Mouse (Mus musculus) limb, embryonic 14.5 days (tissue): ENCODE data around the gene Gm10644. TPM values are rescaled to one million over a fixed set of nuclear protein-coding genes. Genes with fewer than 3 reads are reported as not detected.
A peak's percentile ranks its signal among the peaks of the same experiment; 100 is the strongest.

Source experiments
- ATAC-seq: fragments of 200-750 bp; cut with Nextera tagmentation; 2 replicates; pipeline ENCODE4 v1.8.0; 2017; ENCODE audit warnings: low read depth, moderate number of reproducible peaks, moderate TSS enrichment; ENCODE audit not compliant: low FRiP score
- DNase-seq: peaks from one replicate; pipeline ENCODE4 v3.0.0-alpha.2; 2015; ENCODE audit warnings: low spot score
- H3K27ac ChIP-seq: fragments of 300-500 bp; sonication (generic); replicated peaks from 2 replicates; pipeline ENCODE4 v1.5.1; 2014; ENCODE audit warnings: low read depth, mild to moderate bottlenecking, low read length, moderate library complexity, mixed read lengths
- H3K27me3 ChIP-seq: fragments of 300-500 bp; sonication (generic); 2 replicates; pipeline ENCODE4 v1.6.1; 2014; ENCODE audit warnings: low read length, mixed read lengths; ENCODE audit not compliant: control insufficient read depth, insufficient read depth
- H3K36me3 ChIP-seq: fragments of 300-500 bp; sonication (generic); 2 replicates; pipeline ENCODE4 v1.6.1; 2014; ENCODE audit warnings: mild to moderate bottlenecking, low read length, moderate library complexity, mixed read lengths; ENCODE audit not compliant: control insufficient read depth, insufficient read depth
- H3K4me1 ChIP-seq: fragments of 300-500 bp; sonication (generic); 2 replicates; pipeline ENCODE4 v1.6.1; 2014; ENCODE audit warnings: antibody characterized with exemption, low read length, mixed read lengths; ENCODE audit not compliant: control insufficient read depth, insufficient read depth
- H3K4me2 ChIP-seq: fragments of 300-500 bp; sonication (generic); replicated peaks from 2 replicates; pipeline ENCODE4 v1.6.1; 2014; ENCODE audit warnings: low read depth, mild to moderate bottlenecking, low read length, moderate library complexity; ENCODE audit not compliant: severe bottlenecking
- H3K4me3 ChIP-seq: fragments of 300-500 bp; sonication (generic); replicated peaks from 2 replicates; pipeline ENCODE4 v1.5.1; 2014; ENCODE audit warnings: low read length
- H3K9ac ChIP-seq: fragments of 300-500 bp; sonication (generic); 2 replicates; pipeline ENCODE4 v1.6.1; 2014; ENCODE audit warnings: mild to moderate bottlenecking, low read depth, low read length, moderate library complexity; ENCODE audit not compliant: severe bottlenecking
- H3K9me3 ChIP-seq: fragments of 300-500 bp; sonication (generic); 2 replicates; pipeline ENCODE4 v1.6.1; 2016; ENCODE audit warnings: low read length; ENCODE audit not compliant: control insufficient read depth
- POLR2A ChIP-seq: fragments of 200-500 bp; IDR thresholded peaks from 2 replicates; pipeline ENCODE4 v1.8.0; 2012; ENCODE audit warnings: inconsistent platforms, mild to moderate bottlenecking, moderate library complexity, borderline replicate concordance; ENCODE audit not compliant: insufficient read depth, insufficient read length; ENCODE audit errors: extremely low read depth
- WGBS: fragments of 180-500 bp; shearing (Covaris S2); extraction: QIAGEN DNeasy Blood & Tissue Kit; methylation state at CpG from one replicate; pipeline ENCODE4 v1.1.7; 2014; 5-methylcytosine and 5-hydroxymethylcytosine counted together
- polyA plus RNA-seq, 2 experiments: library from polyadenylated mRNA; depleted of rRNA in 1 of 2; stranded (reverse) in 1 of 2; unstranded in 1 of 2; fragments of >200 nt; fragmentation: Nextera tagmentation in 1 of 2; extraction: Ambion mirVana in 1 of 2; gene quantifications; 2 replicates each; pipeline versions ENCODE4 v1.2.1 to v1.2.3; 2012 to 2014

Gm10644 gene
- polyA plus RNA-seq, 2 experiments, result 0.48 to 0.63 TPM

DNA sequence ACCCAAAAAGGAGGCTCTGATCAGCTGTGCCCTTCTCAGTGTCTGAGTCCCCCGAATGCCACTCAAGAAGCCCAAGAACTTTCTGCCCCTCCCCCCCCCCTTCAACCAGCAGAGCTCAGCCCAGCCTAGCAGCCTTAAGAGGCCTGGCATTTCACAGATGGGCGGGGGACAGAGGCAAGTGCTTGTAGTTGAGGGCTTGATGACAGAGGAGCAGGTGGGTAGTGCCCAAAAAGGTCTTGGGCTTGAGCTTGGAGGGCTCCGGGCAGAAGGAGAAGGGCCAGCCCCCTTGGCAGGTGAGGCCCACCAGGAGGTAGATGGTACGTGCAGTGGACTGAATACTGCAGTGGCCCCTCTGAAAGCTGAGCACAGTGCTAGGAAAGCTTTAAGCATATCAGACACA, 19.5 kb upstream of the Gm10644 start:
- WGBS, result 83% methylated on average over 4 of the region's 4 CpGs
- H3K9ac ChIP-seq, result no peak overlapping the region
- ATAC-seq, result no peak
- no peak overlapping the region for H3K4me3 ChIP-seq
- H3K4me2 ChIP-seq, result peak overlapping the region; percentile 87
- H3K4me1 ChIP-seq, result peaks cover 18% of the 10 kb centered on the region
- TF ChIP-seq POLR2A, result no peak
- no peak for DNase-seq
- H3K36me3 ChIP-seq, result peaks cover 14% of the 10 kb centered on the region; the same call in 1 of the 2 replicates
- H3K27me3 ChIP-seq, result no peaks in the 10 kb centered on the region
- H3K27ac ChIP-seq, result no peak overlapping the region
- no peaks in the 10 kb centered on the region for H3K9me3 ChIP-seq

DNA sequence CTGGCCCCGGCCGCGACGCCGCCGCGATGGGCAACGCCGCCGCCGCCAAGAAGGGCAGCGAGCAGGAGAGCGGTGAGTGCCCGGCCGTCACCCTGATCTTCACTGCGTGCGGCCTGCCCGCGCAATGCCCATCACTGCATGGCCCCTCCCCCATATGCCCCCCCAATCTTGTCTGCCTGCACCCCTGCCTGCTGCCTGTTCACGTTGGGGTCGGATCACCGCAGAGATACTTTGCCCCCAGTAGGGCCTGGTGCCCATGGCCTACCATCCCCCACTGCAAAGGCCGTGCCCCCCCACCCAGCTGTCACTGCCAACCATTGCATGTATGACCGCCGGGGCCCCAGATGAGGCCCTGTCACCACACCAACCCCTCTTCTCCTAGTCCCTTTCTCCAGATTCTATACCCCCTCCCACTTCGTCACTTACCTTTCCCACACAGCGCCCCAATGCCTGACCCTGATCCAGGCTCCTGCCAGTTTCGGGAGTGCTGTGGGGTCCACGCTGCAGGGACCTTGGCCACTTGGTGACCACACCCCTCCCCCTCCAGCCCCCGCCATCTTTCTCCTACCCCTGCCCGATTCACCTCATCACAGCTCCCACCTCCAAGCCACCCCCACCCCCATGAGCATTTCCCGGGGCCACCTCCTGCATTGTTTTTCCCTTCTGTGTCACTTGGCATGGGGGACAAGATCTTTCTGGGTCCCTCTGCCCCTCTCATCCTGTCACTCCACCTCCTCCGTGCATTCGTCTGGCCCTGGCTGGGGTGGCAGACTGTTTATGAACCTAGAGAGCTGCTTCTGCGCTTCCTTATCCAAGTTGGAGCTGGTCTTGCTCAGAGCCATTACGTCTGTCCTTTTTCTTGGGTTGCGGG, 18.4 kb upstream of the Gm10644 start:
- peaks cover 18% of the 10 kb centered on the region for H3K4me1 ChIP-seq

DNA sequence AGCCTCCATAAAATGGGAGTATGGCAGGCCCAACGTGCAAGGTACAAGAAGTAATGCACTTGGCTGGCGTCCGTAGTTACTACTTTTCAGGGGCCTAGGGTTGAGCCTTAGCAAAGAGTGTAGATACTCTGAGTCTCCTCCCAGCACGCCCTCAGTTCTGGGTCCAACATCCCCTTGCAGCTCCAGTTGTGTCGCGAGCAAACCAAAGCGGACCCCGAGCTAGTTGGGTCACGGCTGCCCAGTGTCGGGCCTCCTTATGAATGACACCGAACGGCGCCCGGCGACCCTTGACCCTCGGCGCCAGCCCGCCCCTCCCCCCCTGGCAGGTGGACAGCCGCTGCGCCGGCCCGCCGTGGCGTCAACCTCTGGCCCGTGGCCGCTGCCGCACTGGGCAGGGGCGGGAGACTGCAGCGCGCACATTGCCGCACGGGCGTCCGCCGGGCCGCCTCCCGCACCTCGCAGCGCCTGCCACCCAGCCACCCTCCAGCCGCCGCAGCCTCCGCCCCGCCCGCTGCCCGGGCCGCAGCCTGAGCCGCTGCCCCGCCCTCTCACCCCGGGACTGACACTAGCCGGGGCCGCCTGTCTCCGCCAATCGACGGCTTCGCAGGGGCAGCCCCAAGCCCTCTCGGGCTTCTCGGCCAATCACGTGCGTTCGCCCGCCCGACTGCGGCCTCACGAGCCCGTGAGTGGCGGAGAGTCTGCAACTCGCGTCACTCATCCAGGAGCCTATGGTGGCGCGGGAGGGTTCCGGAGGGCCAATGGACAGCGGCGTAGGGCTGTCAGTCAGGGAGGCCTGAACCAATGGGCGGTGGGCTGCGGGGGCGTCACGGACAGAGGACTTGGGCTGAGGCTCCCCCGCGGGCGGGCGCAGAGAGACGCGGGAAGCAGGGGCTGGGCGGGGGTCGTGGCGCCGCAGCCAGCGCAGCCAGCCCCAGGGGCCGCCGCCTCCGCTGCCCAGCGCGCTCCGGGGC, 17.4 kb upstream of the Gm10644 start, which contains the start of gene Prkaca:
TSS of gene Prkaca (plus strand) at position 844 of the 971 bp plus-strand sequence.
- H3K27ac ChIP-seq, result peak within 1 kb of the TSS; percentile 38; the same call in 1 of the 2 replicates
- H3K27me3 ChIP-seq, result no peaks in the 10 kb centered on the region
- H3K9ac ChIP-seq, result peak within 1 kb of the TSS; percentile 77
- ATAC-seq (peak; percentile 100), DNase-seq (peak; percentile 98)
- WGBS, result under 1% methylated on average over 42 of the region's 94 CpGs
- no peaks in the 10 kb centered on the region for H3K9me3 ChIP-seq
- H3K36me3 ChIP-seq, result peaks cover 27% of the 10 kb centered on the region; the same call in 1 of the 2 replicates
- H3K4me1 ChIP-seq, result peaks cover 15% of the 10 kb centered on the region
- peak within 1 kb of the TSS; percentile 84 for H3K4me3 ChIP-seq
- peak within 1 kb of the TSS; percentile 87 for H3K4me2 ChIP-seq
- TF ChIP-seq POLR2A, result no peak

More for the DNA sequence above, 18.4 kb upstream of the Gm10644 start:
- no peaks in the 10 kb centered on the region for H3K9me3 ChIP-seq
- H3K27me3 ChIP-seq, result no peaks in the 10 kb centered on the region
- H3K9ac ChIP-seq, result peak overlapping the region; percentile 77
- no peak for TF ChIP-seq POLR2A
- H3K4me2 ChIP-seq, result peak overlapping the region; percentile 87
- 0 out of 2 replicates have a peak overlapping the region, but pooled peaks have one; percentile 9 for H3K27ac ChIP-seq
- peak overlapping the region; percentile 84 for H3K4me3 ChIP-seq
- ATAC-seq (peak; percentile 11), DNase-seq (no peak)
- peaks cover 21% of the 10 kb centered on the region; the same call in 1 of the 2 replicates for H3K36me3 ChIP-seq
- whole genome bisulfite sequencing, result 5% methylated on average over 22 of the region's 37 CpGs

DNA sequence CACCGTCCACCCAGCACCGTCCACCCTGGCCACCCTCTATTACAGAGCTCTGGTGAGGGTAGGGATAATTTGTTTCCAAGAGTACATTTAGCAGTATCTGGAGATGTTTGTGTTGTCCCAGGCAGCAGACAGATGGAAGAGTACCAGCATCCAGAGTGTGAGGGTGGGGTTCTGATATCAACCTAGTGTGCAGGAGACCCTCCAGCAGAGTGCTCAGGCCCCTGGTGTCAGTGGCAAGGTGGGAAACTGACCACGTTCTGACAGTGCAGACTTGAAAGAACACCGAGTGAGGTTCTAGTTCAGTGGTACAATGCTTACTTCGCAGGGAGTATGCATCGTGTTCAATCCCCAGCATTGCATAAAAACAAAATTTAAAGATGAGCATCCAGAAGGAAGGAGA, 16.7 kb upstream of the Gm10644 start:
- H3K4me1 ChIP-seq, result peaks cover 9% of the 10 kb centered on the region
- peak overlapping the region; percentile 84 for H3K4me3 ChIP-seq
- H3K9me3 ChIP-seq, result no peaks in the 10 kb centered on the region
- no peak for DNase-seq
- no peak for ATAC-seq
- H3K27me3 ChIP-seq, result no peaks in the 10 kb centered on the region
- H3K27ac ChIP-seq, result no peak overlapping the region
- TF ChIP-seq POLR2A, result no peak
- peak overlapping the region; percentile 75; the same call in 1 of the 2 replicates for H3K9ac ChIP-seq
- H3K36me3 ChIP-seq, result peaks cover 31% of the 10 kb centered on the region; the same call in 1 of the 2 replicates
- H3K4me2 ChIP-seq, result peak overlapping the region; percentile 74; the same call in 1 of the 2 replicates
- WGBS, result 79% methylated on average over 6 of the region's 6 CpGs
